Mouse (Mus musculus) heart, adult 2 months (tissue): Measurements from ENCODE around the gene 2210407C18Rik.

ENCODE experiments used
- CTCF ChIP-seq: fragments of 200-600 bp; IDR thresholded peaks from 2 replicates; pipeline ENCODE4 v1.8.1; 2022; ENCODE audit warnings: antibody characterized with exemption, mild to moderate bottlenecking, moderate library complexity
- EP300 ChIP-seq: fragments of 200-500 bp; IDR thresholded peaks from 2 replicates; pipeline ENCODE4 v1.6.1; 2011; ENCODE audit warnings: low read depth, low read length, control low read depth; ENCODE audit not compliant: insufficient read depth
- POLR2A ChIP-seq: fragments of 200-500 bp; IDR thresholded peaks from 2 replicates; pipeline ENCODE4 v1.6.1; 2011; ENCODE audit warnings: mild to moderate bottlenecking, low read depth, low read length, control low read depth; ENCODE audit not compliant: insufficient read depth

DNA sequence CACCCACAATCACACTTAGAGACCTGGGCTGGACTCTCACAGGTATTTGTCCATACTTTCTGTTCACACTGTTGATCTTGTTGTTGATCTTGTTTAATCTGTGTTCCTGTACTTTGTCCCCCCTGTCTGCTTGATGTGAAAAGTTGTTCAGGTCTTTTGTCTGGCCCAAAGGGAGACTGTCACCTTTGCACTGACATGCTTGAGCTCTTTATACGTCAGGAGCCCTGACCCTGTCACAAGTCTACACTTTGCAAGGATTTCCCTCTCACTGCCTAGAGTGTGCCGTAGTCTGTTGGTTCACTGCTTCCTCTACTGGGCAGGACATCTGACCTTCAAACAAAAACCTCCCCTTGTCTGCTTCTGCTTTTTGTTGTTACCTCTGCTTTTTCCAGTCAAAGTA, 11.2 kb downstream of the 2210407C18Rik start:
- no peak for TF ChIP-seq POLR2A
- TF ChIP-seq CTCF = no peak
- TF ChIP-seq EP300 = no peak
